Mouse (Mus musculus) adrenal gland, postnatal 4 days (tissue): ENCODE measurements around the gene Gramd4. TPM values are rescaled to one million over a fixed set of nuclear protein-coding genes. Genes with fewer than 3 reads are reported as not detected.
"Not testable (repeated sequence)": the region's sequence is repeated elsewhere in the genome, so short reads cannot be mapped to it uniquely, and the experiment has no call there.

Source experiments
- DNase-seq, 2 experiments: peaks; one replicate each; pipeline ENCODE4 v3.0.0; 2021 to 2022; ENCODE audit warnings: low spot score in 2 of 2, mixed read lengths in 2 of 2
- total RNA-seq, 2 experiments: library from RNA; stranded (reverse); gene quantifications; 2 replicates each; pipeline ENCODE4 v1.2.3; 2021

Gramd4 gene
- total RNA-seq, 2 experiments from 2014 or later, result 22.9 to 23.1 TPM

- not testable (repeated sequence) for DNase-seq
Observed at GRCm38 (mm10) chr15:86177703-86178251, 120.3 kb downstream of the Gramd4 start.

- no peak for DNase-seq
Observed at GRCm38 (mm10) chr15:86178594-86178993, 121.1 kb downstream of the Gramd4 start.

DNA sequence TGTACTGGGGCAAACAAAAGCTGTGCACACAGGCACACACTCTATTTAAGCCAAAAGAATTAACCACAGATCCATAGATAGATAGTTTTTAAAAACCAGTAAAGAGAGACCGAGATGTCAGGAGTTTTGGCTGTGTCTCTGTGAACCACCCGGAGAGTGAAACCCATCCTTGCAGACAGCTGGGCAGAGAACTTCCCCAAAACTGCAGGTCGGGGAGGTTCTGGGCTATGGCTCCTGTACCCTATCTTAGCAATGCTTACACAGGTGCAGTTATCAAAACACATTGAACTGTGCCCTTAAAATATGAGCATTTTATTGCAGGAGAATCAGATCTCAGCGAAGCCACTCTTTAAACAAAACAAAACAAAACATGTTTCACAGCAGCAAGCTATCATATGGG lies 122.9 kb downstream of the Gramd4 start:
- DNase-seq, result no peak

- DNase-seq, result not testable (repeated sequence)
Observed at GRCm38 (mm10) chr15:86181321-86181720, 123.8 kb downstream of the Gramd4 start.

- no peak for DNase-seq
Observed at GRCm38 (mm10) chr15:86181941-86182439, 124.5 kb downstream of the Gramd4 start.

GRCm38 (mm10) chr15:86182646-86183045 lies 125.2 kb downstream of the Gramd4 start:
- DNase-seq, result no peak

DNA sequence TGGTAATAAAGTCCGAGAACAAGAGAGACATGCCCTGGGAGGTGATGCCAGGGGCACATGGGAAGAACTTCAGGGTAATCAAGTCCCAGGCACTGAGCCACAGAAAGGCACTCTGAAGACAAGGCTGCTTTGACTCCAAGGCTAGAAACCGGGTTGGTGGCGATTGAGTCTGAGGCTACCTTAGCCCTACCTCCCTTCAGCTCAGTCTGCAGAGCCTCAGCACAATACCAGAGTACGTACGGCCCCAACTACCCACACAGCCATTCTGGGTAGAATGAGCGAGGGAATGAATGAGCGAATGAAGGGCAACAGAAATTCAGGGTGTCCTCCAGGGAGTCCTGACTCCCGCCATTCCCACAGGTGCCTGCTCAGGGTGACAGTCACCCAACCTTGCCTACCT lies 126.0 kb downstream of the Gramd4 start:
- no peak for DNase-seq

GRCm38 (mm10) chr15:86184071-86184470 lies 126.6 kb downstream of the Gramd4 start:
- DNase-seq, result no peak

DNA sequence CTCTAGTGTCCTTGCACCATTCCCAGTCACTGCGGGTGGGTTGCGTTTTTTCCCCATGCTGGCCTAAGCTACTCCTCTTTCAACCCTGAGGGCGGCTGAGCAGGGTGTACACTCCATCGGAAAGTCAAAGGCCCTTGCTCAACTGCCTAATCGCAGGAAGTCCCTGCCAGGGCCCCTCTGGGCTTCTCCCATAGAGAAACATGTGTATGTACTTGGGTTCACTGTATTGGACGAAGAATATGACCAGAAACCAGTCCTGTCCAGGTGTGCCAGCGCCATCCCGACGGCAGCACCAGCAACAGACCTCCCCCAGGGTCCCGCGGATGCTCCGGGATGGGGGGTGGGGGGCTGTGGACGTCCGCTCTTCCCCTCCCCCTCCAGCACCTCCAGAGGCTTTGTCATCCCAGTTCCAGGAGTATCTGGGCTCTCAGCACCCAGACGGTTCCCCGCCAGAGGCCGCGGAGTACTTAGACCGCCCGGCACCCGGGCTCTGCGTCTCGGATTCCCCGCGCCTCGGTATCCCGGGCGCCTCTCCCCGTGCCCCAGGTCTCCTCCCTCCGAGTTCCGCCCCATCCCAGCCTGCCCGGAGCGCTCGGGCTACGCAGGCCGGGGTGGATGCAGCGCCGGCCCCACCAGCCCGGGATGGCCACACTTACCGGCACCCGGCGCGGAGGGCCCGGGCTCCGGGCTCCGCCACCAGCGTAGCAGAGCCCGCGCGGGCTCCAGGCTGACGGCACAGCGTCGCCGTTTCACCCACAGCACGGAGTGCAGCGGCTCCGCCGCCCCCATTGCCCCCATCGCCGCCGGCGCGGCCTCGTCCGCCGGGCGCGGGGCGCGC lies 127.6 kb downstream of the Gramd4 start:
- peak in 1 of 2 experiments; percentile 24 for DNase-seq

- peak; percentile 38 to 44 for DNase-seq
Observed at GRCm38 (mm10) chr15:86185689-86186569, 128.4 kb downstream of the Gramd4 start, which contains the start of gene Cerk. Gene Cerk, minus strand, starts transcription at chr15:86186141.

GRCm38 (mm10) chr15:86186686-86187085 lies 129.2 kb downstream of the Gramd4 start:
- no peak for DNase-seq

Other genes starting within 250 kb of the Gramd4 start
- gene Cdpf1, start 246.0 kb upstream of the Gramd4 start, total RNA-seq, result 10 to 100 TPM; 22.3 TPM
- under 1 TPM; 0.45 to 0.48 TPM for gene Pkdrej, start 236.0 kb upstream of the Gramd4 start, total RNA-seq
- gene Ttc38, start 225.4 kb upstream of the Gramd4 start, total RNA-seq, result 10 to 100 TPM; 14.5 to 15.2 TPM
- 10 to 100 TPM in 1 of 2 experiments, 1 to 10 TPM in 1; 8.9 to 10.1 TPM for gene Gtse1, start 197.9 kb upstream of the Gramd4 start, total RNA-seq
- gene Trmu, start 178.4 kb upstream of the Gramd4 start, total RNA-seq, result 10 to 100 TPM; 50.2 to 51.1 TPM
- gene Celsr1, start 23.9 kb upstream of the Gramd4 start, total RNA-seq, result 10 to 100 TPM; 11.0 to 14.8 TPM
- 10 to 100 TPM; 26.3 to 26.8 TPM for gene Cerk, start 128.4 kb downstream of the Gramd4 start, total RNA-seq
- gene Tbc1d22a, start 156.8 kb downstream of the Gramd4 start, total RNA-seq, result 10 to 100 TPM; 32.3 TPM